Mouse (Mus musculus): ENCODE measurements around the gene Myof. TPM values are rescaled to one million over a fixed set of nuclear protein-coding genes. Genes with fewer than 3 reads are reported as not detected.

Gene Myof
- total and polyA plus RNA-seq, 2 experiments from 2014 or later = 1.5 to 5.1 TPM

DNA sequence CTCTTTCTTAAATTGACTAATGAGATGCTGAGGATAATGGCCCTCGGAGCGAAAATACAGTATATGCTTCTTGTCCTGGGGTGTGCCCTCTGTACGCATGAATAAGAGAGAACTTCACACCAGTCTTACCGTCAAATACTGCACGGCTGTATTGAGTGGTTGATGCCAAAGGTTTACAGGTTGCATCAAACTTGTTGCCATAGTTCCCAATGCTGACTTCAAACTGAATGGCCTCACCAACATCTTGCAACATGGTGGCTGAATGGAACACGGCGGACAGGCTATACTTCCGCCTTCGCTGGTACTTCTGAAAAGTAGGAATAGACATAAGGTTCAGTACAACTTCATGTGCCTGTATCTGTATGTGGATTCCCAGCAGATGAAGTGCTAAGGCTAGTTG, 82.6 kb downstream of the Myof start:
- no peak for TF ChIP-seq CTCF (IDR thresholded peaks at IDR 0.05; ENCODE audit: low read depth)
- no peaks in the 10 kb centered on the region for H3K9me3 ChIP-seq (ENCODE audit: low read length)
- WGBS = 95% methylated on average over 9 of the region's 9 CpGs

DNA sequence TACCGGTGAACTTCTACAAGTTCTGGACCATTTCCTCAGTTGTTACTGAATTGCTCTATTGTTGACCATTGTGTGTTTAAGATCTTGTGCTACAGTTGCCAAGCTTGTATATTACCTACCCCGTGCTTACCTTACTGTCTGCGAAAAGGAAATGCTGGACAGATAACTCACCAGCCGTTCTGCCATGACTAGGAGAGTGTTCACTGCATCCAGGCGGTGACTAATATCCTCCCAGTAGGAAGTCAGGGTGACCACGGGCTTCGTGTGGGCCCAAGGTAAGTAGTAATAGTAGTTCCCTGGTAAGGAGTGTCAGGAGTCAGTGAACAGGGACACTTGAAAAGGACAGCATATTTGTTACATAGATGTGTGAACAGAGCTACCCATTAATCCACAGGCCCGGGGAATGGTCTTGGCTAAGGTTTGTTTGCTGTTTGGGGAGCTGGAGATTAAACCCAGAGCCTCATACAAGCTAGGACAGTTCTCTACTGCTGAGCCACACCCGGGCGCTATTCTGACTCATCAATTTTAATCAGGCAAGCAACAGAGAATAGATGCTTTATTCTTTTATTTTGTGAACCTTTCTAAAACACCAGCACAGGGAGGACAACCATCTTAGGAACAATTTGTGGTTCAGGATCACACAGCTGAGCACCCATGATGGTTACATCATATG, 83.7 kb downstream of the Myof start:
- WGBS = 88% methylated on average over 10 of the region's 10 CpGs
- no peaks in the 10 kb centered on the region for H3K27me3 ChIP-seq (ENCODE audit: insufficient read depth, low read length)

More for the DNA sequence above, 82.6 kb downstream of the Myof start:
- H3K27me3 ChIP-seq (ENCODE audit: insufficient read depth, low read length) = no peaks in the 10 kb centered on the region
- H3K4me2 ChIP-seq (ENCODE audit: low read depth) = no peak overlapping the region
- no peak overlapping the region for H3K4me3 ChIP-seq (ENCODE audit: low read depth, low read length)
- ATAC-seq (no peak), DNase-seq (no peak)
- H3K9ac ChIP-seq = no peak overlapping the region
- H3K36me3 ChIP-seq (ENCODE audit: insufficient read depth) = no peaks in the 10 kb centered on the region
- no peaks in the 10 kb centered on the region for H3K4me1 ChIP-seq (ENCODE audit: insufficient read depth)
- H3K27ac ChIP-seq (ENCODE audit: low read depth, low read length) = no peak overlapping the region

DNA sequence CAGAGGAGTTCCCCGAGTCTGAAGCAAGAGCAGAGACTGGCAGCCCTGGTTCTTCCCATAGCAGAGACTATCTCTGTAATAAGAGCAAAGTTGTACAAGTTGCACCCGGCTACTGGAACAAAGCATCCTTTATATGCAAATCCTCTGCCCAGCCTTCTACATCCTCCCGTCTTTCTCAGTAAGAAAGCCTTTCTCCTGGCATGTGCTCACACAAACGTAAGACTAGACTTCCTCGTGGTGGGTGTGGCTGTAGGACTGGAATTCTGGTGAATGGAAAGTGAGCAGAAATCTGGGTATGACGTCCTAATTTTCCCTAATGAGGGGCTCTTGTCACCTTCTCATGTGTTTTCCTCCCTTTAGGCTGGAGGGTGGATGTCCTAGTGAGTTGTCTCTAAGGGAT, 84.3 kb downstream of the Myof start:
- ATAC-seq = no peak
- TF ChIP-seq CTCF (IDR thresholded peaks at IDR 0.05; ENCODE audit: low read depth) = no peak
- H3K9me3 ChIP-seq (ENCODE audit: low read length) = no peaks in the 10 kb centered on the region
- no peak overlapping the region for H3K4me2 ChIP-seq (ENCODE audit: low read depth)
- no peak overlapping the region for H3K9ac ChIP-seq
- no peaks in the 10 kb centered on the region for H3K4me1 ChIP-seq (ENCODE audit: insufficient read depth)
- no peak for DNase-seq
- WGBS = 37% methylated on average over 6 of the region's 6 CpGs
- no peaks in the 10 kb centered on the region for H3K36me3 ChIP-seq (ENCODE audit: insufficient read depth)
- H3K4me3 ChIP-seq (ENCODE audit: low read depth, low read length) = no peak overlapping the region
- H3K27me3 ChIP-seq (ENCODE audit: insufficient read depth, low read length) = no peaks in the 10 kb centered on the region
- H3K27ac ChIP-seq (ENCODE audit: low read depth, low read length) = no peak overlapping the region

More for the DNA sequence above, 83.7 kb downstream of the Myof start:
- no peaks in the 10 kb centered on the region for H3K36me3 ChIP-seq (ENCODE audit: insufficient read depth)
- H3K27ac ChIP-seq (ENCODE audit: low read depth, low read length) = no peak overlapping the region
- no peak for TF ChIP-seq CTCF (IDR thresholded peaks at IDR 0.05; ENCODE audit: low read depth)
- H3K4me3 ChIP-seq (ENCODE audit: low read depth, low read length) = no peak overlapping the region
- ATAC-seq (no peak), DNase-seq (no peak)
- no peaks in the 10 kb centered on the region for H3K9me3 ChIP-seq (ENCODE audit: low read length)
- no peak overlapping the region for H3K9ac ChIP-seq
- H3K4me2 ChIP-seq (ENCODE audit: low read depth) = no peak overlapping the region
- no peaks in the 10 kb centered on the region for H3K4me1 ChIP-seq (ENCODE audit: insufficient read depth)

- Histone ChIP-seq H3K9me3 (ENCODE audit: low read length) (no peaks in the 10 kb centered on the region), H3K4me3 (ENCODE audit: low read depth, low read length) (no peak overlapping the region), H3K9ac (no peak overlapping the region), H3K36me3 (ENCODE audit: insufficient read depth) (no peaks in the 10 kb centered on the region), H3K4me2 (ENCODE audit: low read depth) (no peak overlapping the region), H3K27ac (ENCODE audit: low read depth, low read length) (no peak overlapping the region), H3K27me3 (ENCODE audit: insufficient read depth, low read length) (no peaks in the 10 kb centered on the region), H3K4me1 (ENCODE audit: insufficient read depth) (no peaks in the 10 kb centered on the region)
- 76% methylated on average over 7 of the region's 7 CpGs for WGBS
- DNase-seq = no peak
- no peak for ATAC-seq
- no peak for TF ChIP-seq CTCF (IDR thresholded peaks at IDR 0.05; ENCODE audit: low read depth)
Observed at GRCm38 (mm10) chr19:37957256-37957655, 86.1 kb downstream of the Myof start.

GRCm38 (mm10) chr19:37956006-37956405, 87.4 kb downstream of the Myof start:
- TF ChIP-seq CTCF (IDR thresholded peaks at IDR 0.05; ENCODE audit: low read depth) = no peak
- Histone ChIP-seq H3K4me3 (ENCODE audit: low read depth, low read length) (no peak overlapping the region), H3K9me3 (ENCODE audit: low read length) (no peaks in the 10 kb centered on the region), H3K4me1 (ENCODE audit: insufficient read depth) (no peaks in the 10 kb centered on the region), H3K27ac (ENCODE audit: low read depth, low read length) (no peak overlapping the region), H3K36me3 (ENCODE audit: insufficient read depth) (no peaks in the 10 kb centered on the region), H3K4me2 (ENCODE audit: low read depth) (no peak overlapping the region), H3K27me3 (ENCODE audit: insufficient read depth, low read length) (no peaks in the 10 kb centered on the region), H3K9ac (no peak overlapping the region)
- DNase-seq = no peak
- 71% methylated on average over 3 of the region's 3 CpGs for WGBS
- no peak for ATAC-seq

- WGBS = 34% methylated on average over 7 of the region's 7 CpGs
- Histone ChIP-seq H3K4me2 (ENCODE audit: low read depth) (no peak overlapping the region; the same call in 1 of the 2 replicates), H3K36me3 (ENCODE audit: insufficient read depth) (no peaks in the 10 kb centered on the region), H3K4me3 (ENCODE audit: low read depth, low read length) (no peak overlapping the region), H3K27me3 (ENCODE audit: insufficient read depth, low read length) (no peaks in the 10 kb centered on the region), H3K9ac (no peak overlapping the region), H3K4me1 (ENCODE audit: insufficient read depth) (no peaks in the 10 kb centered on the region), H3K9me3 (ENCODE audit: low read length) (no peaks in the 10 kb centered on the region), H3K27ac (ENCODE audit: low read depth, low read length) (no peak overlapping the region)
- peak; percentile 89 for ATAC-seq
- TF ChIP-seq CTCF (IDR thresholded peaks at IDR 0.05; ENCODE audit: low read depth) = peak; percentile 97
- peak; percentile 89 for DNase-seq
Observed at GRCm38 (mm10) chr19:37955425-37956001, 87.9 kb downstream of the Myof start.

DNA sequence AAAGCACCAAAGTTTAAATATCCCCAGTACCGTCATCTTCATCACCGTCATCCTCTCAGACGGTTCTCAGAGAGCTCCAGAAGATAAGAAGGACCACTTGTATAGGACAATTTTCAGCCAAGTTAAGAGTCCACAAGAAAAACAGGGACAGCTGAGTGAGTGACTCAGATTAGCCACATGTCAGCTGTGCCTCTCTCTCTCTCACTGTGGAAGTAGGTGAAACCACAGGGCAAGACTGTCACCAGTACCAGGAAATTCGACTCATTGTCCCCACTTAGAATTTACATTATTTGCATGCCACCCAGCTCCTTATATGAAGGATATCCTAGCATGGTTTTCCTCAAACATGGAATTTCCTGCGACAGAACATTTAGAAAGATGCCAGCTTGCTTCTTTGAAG, 88.6 kb downstream of the Myof start:
- WGBS = 71% methylated on average over 5 of the region's 5 CpGs
- Histone ChIP-seq H3K4me1 (ENCODE audit: insufficient read depth) (no peaks in the 10 kb centered on the region), H3K27ac (ENCODE audit: low read depth, low read length) (no peak overlapping the region), H3K4me3 (ENCODE audit: low read depth, low read length) (no peak overlapping the region), H3K4me2 (ENCODE audit: low read depth) (no peak overlapping the region), H3K36me3 (ENCODE audit: insufficient read depth) (no peaks in the 10 kb centered on the region), H3K27me3 (ENCODE audit: insufficient read depth, low read length) (no peaks in the 10 kb centered on the region), H3K9ac (no peak overlapping the region), H3K9me3 (ENCODE audit: low read length) (no peaks in the 10 kb centered on the region)
- TF ChIP-seq CTCF (IDR thresholded peaks at IDR 0.05; ENCODE audit: low read depth) = no peak
- no peak for DNase-seq
- 0 out of 2 replicates have a peak, but pooled peaks have one; percentile 11 for ATAC-seq

All from forebrain, postnatal 0 days (tissue).